Mouse (Mus musculus) forelimb bud, embryonic 11.5 days (tissue): ENCODE measurements around the gene Emc10.

Source experiments
- DNase-seq: peaks from one replicate; pipeline ENCODE4 v3.0.0-alpha.2; 2012; ENCODE audit warnings: low read depth, low spot score

Gene Emc10

GRCm38 (mm10) chr7:44525126-44525832 is 28.9 kb upstream of the Emc10 start:
- no peak for DNase-seq

GRCm38 (mm10) chr7:44524502-44524901 is 28.2 kb upstream of the Emc10 start, which contains the start of gene Mybpc2:
TSS of gene Mybpc2 (minus strand) at chr7:44524656.
- no peak for DNase-seq

- DNase-seq: no peak
Measured at GRCm38 (mm10) chr7:44523056-44523455, 26.7 kb upstream of the Emc10 start.

- peak; percentile 55 for DNase-seq
Measured at GRCm38 (mm10) chr7:44521710-44522109, 25.4 kb upstream of the Emc10 start.

GRCm38 (mm10) chr7:44520990-44521389 is 24.7 kb upstream of the Emc10 start:
- no peak for DNase-seq

- no peak for DNase-seq
Measured at GRCm38 (mm10) chr7:44519240-44519913, 23.0 kb upstream of the Emc10 start.

GRCm38 (mm10) chr7:44507491-44507890 is 11.2 kb upstream of the Emc10 start:
- no peak for DNase-seq

GRCm38 (mm10) chr7:44501563-44502115 is 5.3 kb upstream of the Emc10 start:
- DNase-seq: peak; percentile 75

GRCm38 (mm10) chr7:44500046-44500445 is 3.7 kb upstream of the Emc10 start:
- DNase-seq: no peak

GRCm38 (mm10) chr7:44498922-44499321 is 2.6 kb upstream of the Emc10 start:
- DNase-seq: no peak

GRCm38 (mm10) chr7:44497361-44498055 is 1.2 kb upstream of the Emc10 start:
- DNase-seq: no peak

- no peak for DNase-seq
Measured at GRCm38 (mm10) chr7:44496771-44497109, 411 bp upstream of the Emc10 start.

- DNase-seq: no peak
Measured at GRCm38 (mm10) chr7:44495086-44495485, 1.2 kb downstream of the Emc10 start.

- no peak for DNase-seq
Measured at GRCm38 (mm10) chr7:44494681-44495080, 1.6 kb downstream of the Emc10 start.

- DNase-seq: no peak
Measured at GRCm38 (mm10) chr7:44492166-44492826, 4.0 kb downstream of the Emc10 start.

- DNase-seq: no peak
Measured at GRCm38 (mm10) chr7:44491391-44491790, 4.9 kb downstream of the Emc10 start.

- no peak for DNase-seq
Measured at GRCm38 (mm10) chr7:44490281-44490680, 6.0 kb downstream of the Emc10 start.

- no peak for DNase-seq
Measured at GRCm38 (mm10) chr7:44488545-44488944, 7.8 kb downstream of the Emc10 start.

GRCm38 (mm10) chr7:44487936-44488335 is 8.4 kb downstream of the Emc10 start:
- no peak for DNase-seq

GRCm38 (mm10) chr7:44486927-44487575 is 9.3 kb downstream of the Emc10 start:
- DNase-seq: no peak

- no peak for DNase-seq
Measured at GRCm38 (mm10) chr7:44485572-44486195, 10.6 kb downstream of the Emc10 start.
